Mouse (Mus musculus): ENCODE data around the gene Terb1. TPM values are rescaled to one million over a fixed set of nuclear protein-coding genes. Genes with fewer than 3 reads are reported as not detected.

Gene Terb1
- polyA plus RNA-seq, 1 experiment from 2014 or later: 0.21 TPM

GRCm38 (mm10) chr8:104479091-104479490, 30.6 kb downstream of the Terb1 start:
- ATAC-seq: no peak
- H3K9me3 ChIP-seq (ENCODE audit: control insufficient read depth, low read length): no peaks in the 10 kb centered on the region
- no peaks in the 10 kb centered on the region for H3K27me3 ChIP-seq (replicated peaks; ENCODE audit: control insufficient read depth, insufficient read depth, low read length)
- no peaks in the 10 kb centered on the region for H3K36me3 ChIP-seq (ENCODE audit: control insufficient read depth, insufficient read depth, low read length)
- no peak overlapping the region for H3K4me3 ChIP-seq (ENCODE audit: low read length)
- WGBS: 65% methylated on average over 1 of the region's 1 CpGs
- H3K4me2 ChIP-seq (ENCODE audit: low read depth, low read length): no peak overlapping the region
- H3K27ac ChIP-seq (ENCODE audit: low read length): no peak overlapping the region
- H3K9ac ChIP-seq (ENCODE audit: low read depth, low read length): no peak overlapping the region
- H3K4me1 ChIP-seq (ENCODE audit: control insufficient read depth, insufficient read depth, low read length): no peaks in the 10 kb centered on the region

DNA sequence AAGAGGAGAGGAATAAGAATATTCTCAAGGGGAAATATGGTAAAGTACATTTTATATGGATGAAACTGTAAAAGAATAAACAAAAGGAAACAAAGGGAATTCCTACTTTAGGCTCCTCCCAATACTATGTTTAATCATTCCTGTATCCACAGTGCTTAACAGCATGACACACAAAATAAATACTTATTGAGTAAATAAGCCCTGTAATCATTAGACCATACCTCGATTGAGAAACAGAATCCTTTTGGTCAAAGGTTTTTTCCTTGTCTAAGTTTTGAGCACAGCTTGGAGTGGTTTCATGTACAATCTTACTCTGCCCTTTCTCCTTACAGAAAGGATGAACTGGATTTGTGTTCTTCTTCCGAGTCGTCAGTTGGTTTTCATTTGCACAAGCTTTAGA, 37.2 kb downstream of the Terb1 start:
- ATAC-seq: no peak

GRCm38 (mm10) chr8:104467463-104467862, 42.2 kb downstream of the Terb1 start:
- no peaks in the 10 kb centered on the region for H3K27me3 ChIP-seq (replicated peaks; ENCODE audit: control insufficient read depth, insufficient read depth, low read length)
- ATAC-seq: no peak
- WGBS: 68% methylated on average over 2 of the region's 2 CpGs
- no peak overlapping the region for H3K27ac ChIP-seq (ENCODE audit: low read length)
- no peaks in the 10 kb centered on the region for H3K4me1 ChIP-seq (ENCODE audit: control insufficient read depth, insufficient read depth, low read length)
- H3K4me3 ChIP-seq (ENCODE audit: low read length): no peak overlapping the region
- no peaks in the 10 kb centered on the region for H3K36me3 ChIP-seq (ENCODE audit: control insufficient read depth, insufficient read depth, low read length)
- H3K9ac ChIP-seq (ENCODE audit: low read depth, low read length): no peak overlapping the region
- H3K9me3 ChIP-seq (ENCODE audit: control insufficient read depth, low read length): no peaks in the 10 kb centered on the region
- no peak overlapping the region for H3K4me2 ChIP-seq (ENCODE audit: low read depth, low read length)

More for the DNA sequence above, 37.2 kb downstream of the Terb1 start:
- Histone ChIP-seq H3K4me1 (ENCODE audit: control insufficient read depth, insufficient read depth, low read length) (no peaks in the 10 kb centered on the region), H3K27ac (ENCODE audit: low read length) (no peak overlapping the region), H3K4me2 (ENCODE audit: low read depth, low read length) (no peak overlapping the region), H3K9ac (ENCODE audit: low read depth, low read length) (no peak overlapping the region), H3K4me3 (ENCODE audit: low read length) (no peak overlapping the region), H3K36me3 (ENCODE audit: control insufficient read depth, insufficient read depth, low read length) (no peaks in the 10 kb centered on the region), H3K27me3 (replicated peaks; ENCODE audit: control insufficient read depth, insufficient read depth, low read length) (no peaks in the 10 kb centered on the region), H3K9me3 (ENCODE audit: control insufficient read depth, low read length) (no peaks in the 10 kb centered on the region)
- 63% methylated on average over 3 of the region's 3 CpGs for WGBS

- Histone ChIP-seq H3K36me3 (ENCODE audit: control insufficient read depth, insufficient read depth, low read length) (no peaks in the 10 kb centered on the region), H3K9ac (ENCODE audit: low read depth, low read length) (no peak overlapping the region), H3K27ac (ENCODE audit: low read length) (no peak overlapping the region), H3K4me3 (ENCODE audit: low read length) (no peak overlapping the region), H3K27me3 (replicated peaks; ENCODE audit: control insufficient read depth, insufficient read depth, low read length) (no peaks in the 10 kb centered on the region), H3K4me2 (ENCODE audit: low read depth, low read length) (no peak overlapping the region), H3K4me1 (ENCODE audit: control insufficient read depth, insufficient read depth, low read length) (no peaks in the 10 kb centered on the region), H3K9me3 (ENCODE audit: control insufficient read depth, low read length) (no peaks in the 10 kb centered on the region)
- ATAC-seq: no peak
- WGBS: 73% methylated on average over 3 of the region's 3 CpGs
These were observed 57.5 kb downstream of the Terb1 start for GRCm38 (mm10) chr8:104452177-104452576.

DNA sequence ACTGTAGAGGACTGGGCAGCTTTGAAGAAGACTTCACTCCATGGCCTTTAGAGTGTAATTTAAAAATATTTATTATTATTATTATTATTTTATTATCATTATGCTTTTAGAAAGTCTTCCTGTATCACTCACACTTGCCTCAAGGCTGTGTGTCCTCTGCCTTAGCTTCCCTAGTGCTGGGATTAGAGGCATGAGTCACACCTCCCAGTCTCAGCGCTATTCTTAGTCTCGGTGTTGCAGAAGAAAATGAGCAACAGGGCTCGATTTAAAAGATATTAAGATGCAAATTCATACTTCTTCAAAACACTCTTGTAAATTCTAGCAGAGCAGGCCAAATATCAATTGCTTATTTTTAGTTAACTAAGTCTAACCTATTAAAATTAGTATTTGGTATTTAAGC, 60.9 kb downstream of the Terb1 start:
- Histone ChIP-seq H3K27ac (ENCODE audit: low read length) (no peak overlapping the region), H3K9ac (ENCODE audit: low read depth, low read length) (no peak overlapping the region), H3K4me1 (ENCODE audit: control insufficient read depth, insufficient read depth, low read length) (no peaks in the 10 kb centered on the region), H3K4me3 (ENCODE audit: low read length) (no peak overlapping the region), H3K36me3 (ENCODE audit: control insufficient read depth, insufficient read depth, low read length) (no peaks in the 10 kb centered on the region), H3K4me2 (ENCODE audit: low read depth, low read length) (no peak overlapping the region), H3K27me3 (replicated peaks; ENCODE audit: control insufficient read depth, insufficient read depth, low read length) (no peaks in the 10 kb centered on the region), H3K9me3 (ENCODE audit: control insufficient read depth, low read length) (no peaks in the 10 kb centered on the region)
- 76% methylated on average over 3 of the region's 3 CpGs for WGBS
- no peak for ATAC-seq

DNA sequence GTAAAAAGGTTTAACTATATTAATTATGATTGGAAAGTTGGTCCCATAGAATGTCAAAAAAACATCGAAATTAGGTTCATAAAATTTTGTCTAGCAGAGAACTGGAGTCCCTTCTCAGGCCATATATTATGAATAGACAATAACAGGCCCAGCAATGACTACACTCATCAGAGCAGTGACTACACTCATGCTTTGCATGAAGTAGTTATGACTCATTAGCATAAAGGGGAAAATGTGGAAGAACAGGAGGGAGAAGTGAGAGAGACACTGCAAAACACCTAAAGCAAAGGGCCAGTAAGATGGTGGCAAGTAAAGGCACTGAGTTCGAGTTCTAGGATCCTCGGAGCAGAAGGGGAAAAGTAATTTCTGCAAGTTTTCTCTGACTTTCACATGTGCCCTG, 63.7 kb downstream of the Terb1 start:
- H3K27me3 ChIP-seq (replicated peaks; ENCODE audit: control insufficient read depth, insufficient read depth, low read length): no peaks in the 10 kb centered on the region
- no peak overlapping the region for H3K4me2 ChIP-seq (ENCODE audit: low read depth, low read length)
- H3K9me3 ChIP-seq (ENCODE audit: control insufficient read depth, low read length): no peaks in the 10 kb centered on the region
- no peak overlapping the region for H3K9ac ChIP-seq (ENCODE audit: low read depth, low read length)
- ATAC-seq: no peak
- H3K4me1 ChIP-seq (ENCODE audit: control insufficient read depth, insufficient read depth, low read length): peaks cover 9% of the 10 kb centered on the region
- no peak overlapping the region for H3K4me3 ChIP-seq (ENCODE audit: low read length)
- WGBS: 81% methylated on average over 3 of the region's 3 CpGs
- no peak overlapping the region for H3K27ac ChIP-seq (ENCODE audit: low read length)
- no peaks in the 10 kb centered on the region for H3K36me3 ChIP-seq (ENCODE audit: control insufficient read depth, insufficient read depth, low read length)

DNA sequence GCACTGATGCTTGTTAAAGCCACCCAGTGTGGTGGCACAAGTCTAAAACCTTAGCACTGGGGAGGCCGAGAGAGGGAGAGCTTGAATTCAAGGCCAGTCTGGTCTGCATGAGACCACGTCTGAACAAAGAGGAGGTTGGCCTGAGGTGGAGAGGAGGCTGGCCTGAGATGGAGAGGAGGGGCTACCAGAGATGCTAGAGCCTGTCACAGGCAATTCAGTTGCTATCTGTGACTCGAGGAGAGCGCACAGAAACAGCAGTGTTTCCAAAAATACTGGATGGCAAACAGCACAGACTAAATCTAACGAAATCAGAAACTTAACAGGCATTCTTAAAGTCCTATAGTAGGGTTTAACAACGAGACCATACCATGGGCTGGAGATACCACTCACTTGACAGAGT, 64.5 kb downstream of the Terb1 start:
- H3K9me3 ChIP-seq (ENCODE audit: control insufficient read depth, low read length): no peaks in the 10 kb centered on the region
- H3K36me3 ChIP-seq (ENCODE audit: control insufficient read depth, insufficient read depth, low read length): no peaks in the 10 kb centered on the region
- WGBS: 60% methylated on average over 6 of the region's 6 CpGs
- H3K27ac ChIP-seq (ENCODE audit: low read length): no peak overlapping the region
- H3K9ac ChIP-seq (ENCODE audit: low read depth, low read length): no peak overlapping the region
- ATAC-seq: no peak
- no peak overlapping the region for H3K4me3 ChIP-seq (ENCODE audit: low read length)
- no peaks in the 10 kb centered on the region for H3K27me3 ChIP-seq (replicated peaks; ENCODE audit: control insufficient read depth, insufficient read depth, low read length)
- no peak overlapping the region for H3K4me2 ChIP-seq (ENCODE audit: low read depth, low read length)
- H3K4me1 ChIP-seq (ENCODE audit: control insufficient read depth, insufficient read depth, low read length): peaks cover 15% of the 10 kb centered on the region

GRCm38 (mm10) chr8:104443125-104443679, 66.5 kb downstream of the Terb1 start:
- no peaks in the 10 kb centered on the region for H3K9me3 ChIP-seq (ENCODE audit: control insufficient read depth, low read length)
- no peak for ATAC-seq
- peaks cover 18% of the 10 kb centered on the region for H3K4me1 ChIP-seq (ENCODE audit: control insufficient read depth, insufficient read depth, low read length)
- 65% methylated on average over 7 of the region's 7 CpGs for WGBS
- no peak overlapping the region for H3K4me2 ChIP-seq (ENCODE audit: low read depth, low read length)
- H3K9ac ChIP-seq (ENCODE audit: low read depth, low read length): peak overlapping the region; percentile 95; the same call in 1 of the 2 replicates
- no peaks in the 10 kb centered on the region for H3K27me3 ChIP-seq (replicated peaks; ENCODE audit: control insufficient read depth, insufficient read depth, low read length)
- peaks cover 6% of the 10 kb centered on the region for H3K36me3 ChIP-seq (ENCODE audit: control insufficient read depth, insufficient read depth, low read length)
- no peak overlapping the region for H3K27ac ChIP-seq (ENCODE audit: low read length)
- peak overlapping the region; percentile 92 for H3K4me3 ChIP-seq (ENCODE audit: low read length)

DNA sequence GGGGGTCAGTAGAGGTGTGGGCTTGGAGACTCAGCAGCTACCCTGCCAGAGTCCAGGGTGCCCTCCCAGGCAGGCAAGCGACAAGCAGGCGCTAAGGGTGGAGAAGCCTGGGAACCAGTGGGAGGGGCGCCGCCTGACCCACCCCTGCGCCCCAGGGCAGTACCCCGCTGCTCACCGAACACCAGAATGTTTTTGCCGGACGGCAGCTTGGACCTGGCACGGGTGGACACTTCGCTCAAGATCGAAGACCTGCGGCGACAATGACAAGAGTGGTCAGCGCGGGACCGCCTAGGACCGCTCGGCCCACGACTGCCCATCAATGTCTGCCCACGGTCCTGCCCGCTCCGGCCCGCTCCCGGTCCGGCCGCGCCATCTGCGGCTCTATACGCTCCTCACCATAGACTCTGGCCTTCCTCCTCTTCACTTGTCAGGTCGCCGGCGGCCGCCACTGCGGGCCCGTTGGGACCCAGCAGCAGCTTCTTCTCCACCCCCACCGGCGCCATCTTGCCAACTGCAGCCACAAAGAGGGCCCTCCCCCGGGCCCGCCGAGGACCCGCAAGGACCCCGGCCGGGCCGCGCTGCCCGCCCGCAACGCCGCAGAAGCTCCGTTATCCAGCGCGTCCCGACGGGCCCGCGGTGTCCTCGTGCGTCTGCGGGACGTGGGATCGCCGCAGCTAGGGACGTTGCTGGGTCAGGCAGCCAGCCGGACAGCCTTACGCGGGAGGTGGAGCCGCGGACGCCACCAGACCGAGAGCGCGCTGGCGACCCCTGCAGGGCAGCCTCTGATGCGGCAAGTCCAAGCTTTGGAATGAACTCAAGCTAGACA, 67.2 kb downstream of the Terb1 start, which contains the start of gene Dync1li2:
Gene Dync1li2 (minus strand): TSS at position 749 of the 826 bp plus-strand sequence.
- under 1% methylated on average over 75 of the region's 75 CpGs for WGBS
- peak within 1 kb of the TSS; percentile 85 for H3K27ac ChIP-seq (ENCODE audit: low read length)
- H3K27me3 ChIP-seq (replicated peaks; ENCODE audit: control insufficient read depth, insufficient read depth, low read length): no peaks in the 10 kb centered on the region
- H3K4me2 ChIP-seq (ENCODE audit: low read depth, low read length): peak within 1 kb of the TSS; percentile 54
- H3K36me3 ChIP-seq (ENCODE audit: control insufficient read depth, insufficient read depth, low read length): peaks cover 10% of the 10 kb centered on the region
- H3K9me3 ChIP-seq (ENCODE audit: control insufficient read depth, low read length): no peaks in the 10 kb centered on the region
- H3K4me1 ChIP-seq (ENCODE audit: control insufficient read depth, insufficient read depth, low read length): peaks cover 18% of the 10 kb centered on the region
- H3K4me3 ChIP-seq (ENCODE audit: low read length): peak within 1 kb of the TSS; percentile 92
- peak within 1 kb of the TSS; percentile 95 for H3K9ac ChIP-seq (ENCODE audit: low read depth, low read length)
- peak; percentile 93 for ATAC-seq
